Mouse (Mus musculus) lung, embryonic 14.5 days (tissue): ENCODE measurements around the gene Tnfaip2. TPM values are rescaled to one million over a fixed set of nuclear protein-coding genes. Genes with fewer than 3 reads are reported as not detected.
A peak's percentile ranks its signal among the peaks of the same experiment; 100 is the strongest.

Experiments
- ATAC-seq: fragments of 200-750 bp; cut with Nextera tagmentation; 2 replicates; pipeline ENCODE4 v1.8.0; 2017; ENCODE audit warnings: mild to moderate bottlenecking, moderate TSS enrichment, moderate library complexity; ENCODE audit not compliant: insufficient read depth
- DNase-seq: peaks from one replicate; pipeline ENCODE4 v3.0.0-alpha.2; 2015
- H3K27ac ChIP-seq: fragments of 300-500 bp; sonication (generic); 2 replicates; pipeline ENCODE4 v1.5.1; 2014; ENCODE audit warnings: low read depth, mild to moderate bottlenecking, moderate library complexity
- H3K27me3 ChIP-seq: fragments of 300-500 bp; sonication (generic); 2 replicates; pipeline ENCODE4 v1.6.1; 2014; ENCODE audit warnings: low read length, control low read depth; ENCODE audit not compliant: insufficient read depth
- H3K36me3 ChIP-seq: fragments of 300-500 bp; sonication (generic); 2 replicates; pipeline ENCODE4 v1.6.1; 2014; ENCODE audit warnings: control low read depth; ENCODE audit not compliant: insufficient read depth
- H3K4me1 ChIP-seq: fragments of 300-500 bp; sonication (generic); 2 replicates; pipeline ENCODE4 v1.6.1; 2014; ENCODE audit warnings: antibody characterized with exemption, control low read depth; ENCODE audit not compliant: insufficient read depth
- H3K4me2 ChIP-seq: fragments of 300-500 bp; sonication (generic); 2 replicates; pipeline ENCODE4 v1.6.1; 2014; ENCODE audit warnings: mild to moderate bottlenecking
- H3K4me3 ChIP-seq: fragments of 300-500 bp; sonication (generic); 2 replicates; pipeline ENCODE4 v1.5.1; 2014; ENCODE audit warnings: low read depth, low read length
- H3K9ac ChIP-seq: fragments of 300-500 bp; sonication (generic); 2 replicates; pipeline ENCODE4 v1.6.1; 2014
- H3K9me3 ChIP-seq: fragments of 300-500 bp; sonication (generic); 2 replicates; pipeline ENCODE4 v1.6.1; 2016; ENCODE audit warnings: low read depth, low read length, control low read depth
- CTCF ChIP-seq: IDR thresholded peaks from 2 replicates; pipeline ENCODE4 v1.5.1; 2016; ENCODE audit warnings: antibody characterized with exemption, low read depth
- WGBS: fragments of 180-500 bp; shearing (Covaris S2); extraction: QIAGEN DNeasy Blood & Tissue Kit; methylation state at CpG from one replicate; pipeline ENCODE4 v1.1.7; 2014; 5-methylcytosine and 5-hydroxymethylcytosine counted together
- polyA plus RNA-seq: library from polyadenylated mRNA; unstranded; fragments of >200 nt; fragmentation: Nextera tagmentation; extraction: Ambion mirVana; gene quantifications from 2 replicates; pipeline ENCODE4 v1.2.1, GENCODE M21; 2014

Gene Tnfaip2
- polyA plus RNA-seq, 1 experiment from 2014 or later, result 2.0 TPM

GRCm38 (mm10) chr12:111447350-111447749 is 5.1 kb downstream of the Tnfaip2 start:
- H3K4me1 ChIP-seq, result peaks cover 15% of the 10 kb centered on the region; the same call in 1 of the 2 replicates
- peaks cover 67% of the 10 kb centered on the region for H3K27me3 ChIP-seq
- no peak for TF ChIP-seq CTCF
- no peak for ATAC-seq
- H3K4me3 ChIP-seq, result no peak overlapping the region
- no peaks in the 10 kb centered on the region for H3K36me3 ChIP-seq
- H3K4me2 ChIP-seq, result no peak overlapping the region
- H3K27ac ChIP-seq, result no peak overlapping the region
- WGBS, result 32% methylated on average over 9 of the region's 9 CpGs
- no peak overlapping the region for H3K9ac ChIP-seq
- DNase-seq, result no peak
- H3K9me3 ChIP-seq, result no peaks in the 10 kb centered on the region

GRCm38 (mm10) chr12:111447898-111448760 is 5.9 kb downstream of the Tnfaip2 start:
- DNase-seq (no peak), ATAC-seq (no peak)
- Histone ChIP-seq H3K4me1 (peaks cover 15% of the 10 kb centered on the region; the same call in 1 of the 2 replicates), H3K9ac (no peak overlapping the region), H3K9me3 (no peaks in the 10 kb centered on the region), H3K4me2 (no peak overlapping the region), H3K27me3 (peaks cover 59% of the 10 kb centered on the region), H3K36me3 (no peaks in the 10 kb centered on the region), H3K27ac (no peak overlapping the region), H3K4me3 (no peak overlapping the region)
- no peak for TF ChIP-seq CTCF
- 22% methylated on average over 22 of the region's 22 CpGs for WGBS

GRCm38 (mm10) chr12:111448931-111449705 is 6.8 kb downstream of the Tnfaip2 start:
- Histone ChIP-seq H3K27ac (no peak overlapping the region), H3K4me3 (no peak overlapping the region)
- DNase-seq, result no peak

GRCm38 (mm10) chr12:111450359-111450758 is 8.1 kb downstream of the Tnfaip2 start:
- Histone ChIP-seq H3K9ac (no peak overlapping the region), H3K4me3 (no peak overlapping the region), H3K9me3 (no peaks in the 10 kb centered on the region), H3K4me2 (no peak overlapping the region), H3K27ac (peak overlapping the region; percentile 20; the same call in 1 of the 2 replicates), H3K4me1 (peaks cover 15% of the 10 kb centered on the region; the same call in 1 of the 2 replicates), H3K27me3 (peaks cover 37% of the 10 kb centered on the region), H3K36me3 (no peaks in the 10 kb centered on the region)
- TF ChIP-seq CTCF, result no peak
- WGBS, result 32% methylated on average over 6 of the region's 6 CpGs
- ATAC-seq (no peak), DNase-seq (no peak)

More at GRCm38 (mm10) chr12:111448931-111449705, 6.8 kb downstream of the Tnfaip2 start:
- Histone ChIP-seq H3K4me2 (no peak overlapping the region), H3K9me3 (no peaks in the 10 kb centered on the region), H3K9ac (no peak overlapping the region), H3K27me3 (peaks cover 49% of the 10 kb centered on the region), H3K4me1 (peaks cover 15% of the 10 kb centered on the region; the same call in 1 of the 2 replicates), H3K36me3 (no peaks in the 10 kb centered on the region)
- TF ChIP-seq CTCF, result no peak
- peak; percentile 57; the same call in 1 of the 2 replicates for ATAC-seq
- whole genome bisulfite sequencing, result 10% methylated on average over 14 of the region's 14 CpGs

GRCm38 (mm10) chr12:111451561-111451960 is 9.3 kb downstream of the Tnfaip2 start:
- no peaks in the 10 kb centered on the region for H3K9me3 ChIP-seq
- no peak overlapping the region for H3K27ac ChIP-seq
- H3K4me2 ChIP-seq, result no peak overlapping the region
- no peak for TF ChIP-seq CTCF
- WGBS, result 74% methylated on average over 7 of the region's 7 CpGs
- H3K27me3 ChIP-seq, result peaks cover 25% of the 10 kb centered on the region
- H3K36me3 ChIP-seq, result no peaks in the 10 kb centered on the region
- H3K4me1 ChIP-seq, result peaks cover 15% of the 10 kb centered on the region; the same call in 1 of the 2 replicates
- no peak for DNase-seq
- H3K4me3 ChIP-seq, result no peak overlapping the region
- no peak for ATAC-seq
- no peak overlapping the region for H3K9ac ChIP-seq

GRCm38 (mm10) chr12:111454021-111454420 is 11.8 kb downstream of the Tnfaip2 start:
- 10% methylated on average over 4 of the region's 4 CpGs for WGBS
- DNase-seq (peak; percentile 68), ATAC-seq (no peak)
- Histone ChIP-seq H3K27me3 (peaks cover under 1% of the 10 kb centered on the region; the same call in 1 of the 2 replicates), H3K4me1 (peaks cover 10% of the 10 kb centered on the region; the same call in 1 of the 2 replicates), H3K4me3 (no peak overlapping the region), H3K27ac (no peak overlapping the region), H3K36me3 (no peaks in the 10 kb centered on the region), H3K4me2 (no peak overlapping the region), H3K9me3 (no peaks in the 10 kb centered on the region), H3K9ac (no peak overlapping the region)
- TF ChIP-seq CTCF, result peak; percentile 28
